Mouse (Mus musculus) liver, adult (tissue): ENCODE data around the gene 1600015I10Rik.

Source experiments
- GATA4 ChIP-seq: IDR thresholded peaks from 2 replicates; pipeline ENCODE4 v1.6.1; 2014; ENCODE audit warnings: mild to moderate bottlenecking, low read length; ENCODE audit not compliant: insufficient replicate concordance

Gene 1600015I10Rik

DNA sequence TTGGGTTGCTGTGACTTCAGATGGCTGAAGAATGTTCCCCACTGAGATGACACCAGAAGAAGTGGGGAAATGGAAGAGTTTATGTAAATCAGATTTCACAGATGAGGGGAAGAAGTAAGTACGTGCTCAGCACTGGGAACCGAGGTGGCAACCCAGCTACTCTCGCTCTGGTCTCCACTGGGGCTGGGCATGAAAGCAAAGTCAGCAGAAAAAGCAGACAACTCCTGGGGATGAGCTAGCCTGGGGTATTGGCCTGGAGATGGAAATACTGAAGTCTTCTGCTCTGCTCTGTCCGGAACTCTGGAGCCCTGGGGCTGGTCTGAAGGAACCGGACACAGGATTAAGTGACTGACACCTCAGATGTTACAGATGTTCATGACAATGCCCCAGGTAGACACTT is 24.5 kb downstream of the 1600015I10Rik start:
- TF ChIP-seq GATA4, result no peak

DNA sequence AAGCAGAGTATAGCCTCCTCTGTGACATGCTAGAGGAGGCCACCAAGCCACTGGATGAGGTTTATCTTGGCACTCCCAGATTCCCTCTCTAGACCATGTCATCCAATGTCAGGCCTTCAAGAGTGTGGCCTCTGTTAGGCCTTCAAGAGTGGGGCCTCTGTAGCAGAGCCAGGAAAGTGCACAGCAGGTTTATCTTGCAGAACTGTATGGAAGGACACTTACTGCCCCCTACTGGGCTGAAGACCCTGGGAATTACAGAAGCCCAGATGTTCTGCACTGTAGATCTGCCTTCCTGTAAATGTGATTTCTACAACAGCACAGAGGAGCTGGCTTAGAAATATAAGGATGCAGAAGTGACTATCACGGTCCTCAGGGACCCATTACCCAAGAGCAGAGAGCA is 25.3 kb downstream of the 1600015I10Rik start:
- TF ChIP-seq GATA4, result no peak

DNA sequence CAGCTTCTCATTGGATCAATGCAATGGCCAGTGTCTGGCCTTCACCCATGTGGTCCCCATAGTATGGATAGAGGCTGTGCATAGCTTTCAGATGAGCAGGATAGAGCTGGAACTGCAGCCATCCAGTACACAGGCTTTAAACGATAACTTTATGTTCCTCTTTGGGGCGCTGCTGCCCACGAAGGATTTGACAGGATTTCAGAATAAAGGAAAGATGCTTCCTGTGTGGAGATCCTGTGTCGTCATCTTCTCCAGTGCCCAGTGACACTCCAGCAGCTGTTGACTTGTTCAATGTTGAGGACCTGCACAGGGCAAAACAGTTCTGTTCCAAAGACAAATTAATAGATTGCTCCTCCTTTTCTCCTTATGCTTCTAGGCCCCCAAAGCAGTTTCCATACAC is 27.1 kb downstream of the 1600015I10Rik start:
- no peak for TF ChIP-seq GATA4

DNA sequence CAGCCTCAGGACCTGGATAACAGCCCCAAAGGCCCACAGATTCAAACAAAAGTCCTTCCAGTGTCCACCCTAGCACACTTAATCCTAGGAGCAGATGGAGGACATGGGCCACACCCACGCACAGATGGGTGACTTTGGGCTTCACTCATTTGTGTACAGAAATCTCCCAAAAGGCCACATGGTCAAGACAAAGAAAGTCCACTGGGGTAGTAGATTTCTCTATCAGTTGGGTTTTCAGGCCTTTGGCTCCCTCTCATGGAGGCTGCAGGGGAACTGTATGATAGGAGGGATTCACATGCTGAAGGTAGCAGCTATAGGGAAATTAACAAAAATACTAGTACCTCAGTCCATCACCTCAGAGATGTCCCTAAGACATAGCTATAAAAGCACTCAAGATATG is 28.4 kb downstream of the 1600015I10Rik start:
- TF ChIP-seq GATA4, result no peak

DNA sequence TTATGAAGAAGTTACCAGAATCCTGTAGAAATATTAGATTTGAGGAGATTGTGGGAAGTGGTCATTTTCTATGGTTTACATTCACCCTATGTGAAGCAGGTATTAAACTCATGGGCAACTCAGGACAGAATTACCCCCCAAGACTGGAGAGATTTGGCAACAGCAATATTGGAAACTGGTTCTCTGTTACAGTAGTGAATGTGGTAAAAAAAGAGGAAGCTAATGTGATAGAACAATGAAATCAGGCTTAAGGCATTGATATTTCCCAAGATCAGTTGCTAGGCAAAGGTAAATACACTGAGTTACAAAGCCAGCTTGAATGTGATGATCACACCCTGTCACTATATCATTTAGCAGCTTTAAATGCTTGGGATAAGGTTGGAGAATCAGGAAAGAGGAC is 38.2 kb downstream of the 1600015I10Rik start:
- TF ChIP-seq GATA4, result no peak

DNA sequence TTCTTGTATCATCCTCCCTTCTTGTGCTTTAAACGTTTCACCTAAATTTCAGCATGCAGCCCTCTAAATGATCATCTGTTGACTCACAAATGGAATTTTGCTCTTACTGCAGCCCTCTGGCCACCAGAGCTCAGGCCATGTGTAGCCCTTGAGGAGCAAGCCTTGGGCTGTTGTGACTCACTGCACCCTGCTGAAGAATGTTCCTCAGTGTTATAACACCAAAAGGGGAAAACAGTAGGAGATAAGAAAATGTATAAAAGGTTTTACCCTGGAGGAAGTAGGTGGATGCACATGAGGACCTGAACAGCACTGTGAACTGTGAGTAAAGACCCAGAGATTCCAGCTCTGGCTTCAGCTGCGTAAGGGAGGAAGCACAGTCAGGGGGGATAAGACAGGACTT is 45.0 kb downstream of the 1600015I10Rik start, which contains the start of gene Doxl2:
Gene Doxl2, plus strand, starts transcription at position 301 of the 400 bp plus-strand sequence.
- no peak for TF ChIP-seq GATA4

DNA sequence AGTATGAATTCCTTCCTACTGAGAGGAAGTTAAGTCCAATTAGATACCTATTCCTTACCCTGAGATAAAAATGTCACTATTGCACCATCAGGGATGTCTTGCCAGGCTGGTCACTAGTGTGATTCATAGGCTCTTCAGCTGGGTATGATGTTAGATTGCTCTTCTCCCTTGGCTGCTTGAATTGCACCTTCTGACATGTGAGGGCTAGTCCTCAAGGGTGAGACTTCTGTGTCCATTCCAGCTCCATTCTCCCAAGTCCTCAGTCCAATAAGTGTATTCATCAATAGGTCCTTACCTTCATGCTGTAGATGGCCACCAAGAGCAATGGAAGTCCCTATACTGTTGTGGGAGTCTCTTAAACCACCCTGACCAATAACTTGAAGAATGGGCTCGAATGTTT is 49.9 kb downstream of the 1600015I10Rik start:
- no peak for TF ChIP-seq GATA4

DNA sequence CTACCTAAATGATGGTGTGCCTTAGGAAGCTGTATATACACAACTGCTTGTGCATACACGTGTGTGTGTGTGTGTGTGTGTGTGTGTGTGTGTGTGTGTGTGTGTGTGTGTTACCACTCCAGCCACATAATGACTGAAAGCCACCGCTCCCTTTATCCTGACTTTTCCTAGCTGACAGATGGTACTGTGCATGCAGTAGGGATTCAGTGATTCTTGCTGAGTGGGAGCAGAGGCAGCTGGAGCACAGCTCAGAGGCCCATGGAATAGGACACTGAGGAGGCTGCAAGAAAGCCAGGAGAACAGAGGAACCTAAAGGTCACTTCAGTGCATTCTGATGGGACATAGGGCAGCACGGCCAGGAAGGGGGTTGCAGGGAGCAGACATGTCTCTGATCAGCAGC is 52.6 kb downstream of the 1600015I10Rik start:
- no peak for TF ChIP-seq GATA4
